Mouse (Mus musculus) frontal cortex, postnatal 10 days (tissue): Measurements from ENCODE around the gene Tmem236.
"Not testable (repeated sequence)": the region's sequence is repeated elsewhere in the genome, so short reads cannot be mapped to it uniquely, and the experiment has no call there.

Experiments used
- DNase-seq, 2 experiments: peaks; one replicate each; pipeline ENCODE4 v3.0.0; 2022; ENCODE audit warnings: low spot score in 2 of 2, mixed read lengths in 1 of 2

The Tmem236 gene

DNA sequence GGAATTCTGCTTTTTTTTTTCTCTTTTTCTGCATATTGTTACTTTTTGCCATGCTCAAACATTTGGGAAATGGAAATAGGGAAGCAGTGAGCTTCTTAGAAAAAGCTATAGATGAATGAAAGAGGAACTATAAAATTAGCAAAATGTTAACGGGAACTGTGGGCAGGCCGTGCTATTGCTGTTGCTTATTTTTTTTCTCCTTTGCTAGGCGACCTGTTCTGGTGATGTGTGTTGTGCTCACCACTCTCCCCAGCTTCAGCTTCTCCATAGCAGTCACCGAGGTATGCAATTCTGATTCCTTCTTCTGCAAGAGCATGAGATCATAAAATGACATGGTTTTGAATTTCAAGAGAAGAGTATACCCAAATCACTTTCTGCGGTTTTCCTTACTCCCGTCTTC, 17.7 kb downstream of the Tmem236 start:
- DNase-seq: no peak

DNA sequence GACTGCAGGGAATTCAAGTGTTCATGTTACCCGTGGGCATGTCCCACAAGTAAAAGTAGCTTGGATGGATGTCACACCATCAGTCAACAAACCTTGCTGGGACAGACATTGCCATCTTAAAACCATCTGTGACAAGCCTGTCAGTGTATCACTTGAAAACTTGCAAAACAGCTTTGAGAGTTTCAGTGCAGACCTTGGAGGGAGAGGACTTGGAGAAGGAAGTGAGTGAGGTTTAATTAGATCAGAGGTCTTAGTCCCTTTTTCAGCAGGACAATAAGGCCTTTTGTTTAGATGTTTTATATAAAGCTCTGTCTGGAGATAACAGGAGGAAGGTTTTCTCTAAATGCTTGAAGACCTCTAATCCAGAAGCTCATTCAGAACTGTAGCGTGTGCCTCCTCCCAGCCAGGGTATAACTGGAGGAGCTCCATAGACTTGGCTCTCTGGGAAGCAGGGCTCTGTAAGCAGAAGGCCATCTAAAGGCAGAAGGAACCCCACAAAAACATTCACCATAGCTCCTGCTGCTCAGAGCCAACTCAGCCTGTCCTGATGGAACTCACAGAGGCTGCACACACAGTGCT, 24.1 kb downstream of the Tmem236 start:
- DNase-seq: not testable (repeated sequence)

DNA sequence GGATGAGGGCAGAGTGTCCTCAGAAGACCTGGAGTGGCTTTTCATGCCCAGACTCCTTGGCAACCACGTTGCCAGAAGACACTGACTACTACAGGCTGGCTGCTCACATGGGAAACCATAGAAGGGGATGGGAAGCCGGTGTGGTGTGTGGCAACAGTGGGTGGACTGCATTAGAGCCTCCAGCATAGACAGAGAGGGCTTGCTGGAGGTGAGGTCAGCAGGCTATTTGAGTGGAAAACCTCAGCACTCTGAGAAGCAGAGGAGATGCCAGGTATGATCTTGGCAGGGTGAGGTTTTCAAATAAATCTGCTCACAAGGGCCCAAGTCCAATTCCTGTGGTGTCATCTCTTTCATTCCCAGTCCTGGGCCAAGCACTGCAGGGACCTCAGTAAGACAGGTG, 25.3 kb downstream of the Tmem236 start:
- peak; percentile 7 to 29 for DNase-seq

DNA sequence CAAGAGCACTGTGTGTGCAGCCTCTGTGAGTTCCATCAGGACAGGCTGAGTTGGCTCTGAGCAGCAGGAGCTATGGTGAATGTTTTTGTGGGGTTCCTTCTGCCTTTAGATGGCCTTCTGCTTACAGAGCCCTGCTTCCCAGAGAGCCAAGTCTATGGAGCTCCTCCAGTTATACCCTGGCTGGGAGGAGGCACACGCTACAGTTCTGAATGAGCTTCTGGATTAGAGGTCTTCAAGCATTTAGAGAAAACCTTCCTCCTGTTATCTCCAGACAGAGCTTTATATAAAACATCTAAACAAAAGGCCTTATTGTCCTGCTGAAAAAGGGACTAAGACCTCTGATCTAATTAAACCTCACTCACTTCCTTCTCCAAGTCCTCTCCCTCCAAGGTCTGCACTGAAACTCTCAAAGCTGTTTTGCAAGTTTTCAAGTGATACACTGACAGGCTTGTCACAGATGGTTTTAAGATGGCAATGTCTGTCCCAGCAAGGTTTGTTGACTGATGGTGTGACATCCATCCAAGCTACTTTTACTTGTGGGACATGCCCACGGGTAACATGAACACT, 26.6 kb downstream of the Tmem236 start:
- DNase-seq: not testable (repeated sequence)

DNA sequence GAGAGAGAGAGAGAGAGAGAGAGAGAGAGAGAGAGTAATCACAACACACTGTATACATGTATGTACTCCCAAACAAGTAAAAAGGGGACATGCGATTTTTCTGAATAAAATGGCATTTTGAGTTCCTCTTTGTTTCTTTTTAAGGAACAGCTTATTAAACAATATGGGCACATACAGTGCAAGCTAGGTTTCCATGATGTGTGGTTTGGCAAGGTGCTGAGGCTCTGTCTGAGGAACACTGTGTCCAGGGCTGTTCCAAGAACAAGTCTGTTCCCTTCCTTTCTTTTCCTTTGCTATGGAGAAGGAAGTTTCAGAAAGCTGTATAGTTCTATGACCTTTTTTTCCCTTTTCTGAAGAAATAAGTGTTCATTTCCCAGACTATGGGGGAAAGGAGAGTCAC, 30.0 kb downstream of the Tmem236 start:
- DNase-seq: no peak

DNA sequence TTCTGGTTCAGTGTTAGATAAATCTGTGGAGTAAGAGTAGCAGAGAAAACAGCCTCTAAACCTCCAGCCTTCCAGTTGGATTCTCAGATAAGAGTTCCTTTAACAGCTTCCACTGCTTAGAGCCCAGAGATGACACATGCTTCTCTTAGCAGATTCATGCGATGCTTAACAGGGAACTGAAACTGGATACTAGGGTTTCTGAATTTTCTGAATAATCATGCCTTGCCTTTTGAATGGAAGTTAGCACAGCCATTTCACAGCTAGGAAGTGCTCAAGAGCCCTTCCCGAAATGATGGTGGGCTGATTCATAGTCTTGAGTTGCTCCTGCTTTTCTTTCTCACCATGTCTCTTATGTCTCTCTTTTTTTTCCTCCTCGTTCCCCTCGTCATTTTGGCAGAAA, 32.5 kb downstream of the Tmem236 start:
- DNase-seq: no peak

DNA sequence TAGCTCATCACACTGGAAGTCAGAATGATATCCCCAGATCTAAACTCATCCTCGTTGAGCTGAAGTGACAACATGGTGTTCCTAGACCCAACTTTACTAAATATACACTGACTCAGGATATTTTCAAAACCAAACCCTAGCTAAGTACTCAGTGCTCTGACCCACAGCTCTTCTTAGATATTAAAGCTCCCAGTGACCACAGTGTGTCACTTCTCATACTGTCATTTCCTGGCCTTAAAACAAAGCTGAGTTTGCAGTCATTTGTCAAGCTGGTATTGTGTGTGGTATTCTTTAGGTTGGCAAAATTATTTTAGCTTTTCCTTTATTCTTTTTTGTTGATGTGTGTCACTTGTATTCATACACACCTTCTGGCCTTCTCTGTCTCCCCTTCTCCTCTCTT, 36.4 kb downstream of the Tmem236 start:
- no peak for DNase-seq

DNA sequence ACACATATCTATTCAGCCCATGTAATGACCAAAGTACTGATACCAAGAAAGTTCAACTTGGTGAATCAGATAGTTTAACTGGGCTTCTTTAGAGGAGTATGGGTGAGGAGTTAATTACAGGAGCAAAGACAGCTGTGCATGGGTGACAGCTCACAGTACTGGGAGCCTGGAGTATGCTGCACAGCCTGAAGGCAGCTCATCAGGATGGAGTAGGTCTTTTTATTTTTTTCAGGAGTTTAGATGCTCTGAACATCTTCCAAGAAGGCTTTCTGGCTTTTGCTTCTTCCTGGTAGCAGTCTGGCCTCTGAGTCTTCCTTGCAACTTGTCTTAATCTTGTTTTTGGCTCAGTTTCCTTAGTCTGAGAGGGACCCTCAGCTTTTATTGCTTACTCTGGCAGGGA, 37.3 kb downstream of the Tmem236 start:
- DNase-seq: no peak

DNA sequence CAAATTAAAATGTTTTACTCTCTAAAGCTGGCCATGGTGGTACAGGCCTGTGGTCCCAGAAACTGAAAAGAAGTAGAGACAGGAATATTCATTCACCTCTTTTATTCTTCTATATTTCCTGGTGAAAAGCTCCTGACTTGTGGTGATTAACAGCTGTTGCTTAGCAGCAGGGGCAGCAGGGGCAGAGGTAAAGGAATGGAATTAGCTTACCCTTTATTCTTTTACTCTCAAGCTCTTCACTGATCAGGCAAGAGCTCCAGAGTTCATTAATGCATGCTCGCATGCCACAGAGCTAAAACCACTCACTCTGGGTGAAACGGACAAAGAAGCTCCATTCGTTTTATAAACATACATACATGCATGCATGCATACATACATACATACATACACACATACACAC, 40.4 kb downstream of the Tmem236 start:
- no peak for DNase-seq

DNA sequence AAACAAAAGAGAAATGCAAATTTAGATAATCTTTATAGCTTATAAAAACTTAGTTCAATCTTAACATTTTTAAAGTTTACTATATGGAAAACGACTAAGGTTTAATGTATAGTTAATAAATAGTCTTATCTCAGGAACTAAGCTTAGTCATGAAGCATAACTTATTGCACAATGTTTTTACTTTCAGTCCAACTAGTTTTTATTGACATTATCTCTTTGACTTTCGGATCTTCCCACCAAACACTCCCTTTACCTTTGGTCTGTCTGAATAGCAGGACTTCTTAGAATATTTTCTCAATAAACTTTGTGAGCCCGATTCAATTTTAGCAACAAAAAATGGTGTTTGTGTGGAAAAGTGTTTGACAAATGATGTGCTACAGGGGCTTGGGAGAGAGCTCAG, 42.3 kb downstream of the Tmem236 start:
- no peak for DNase-seq

DNA sequence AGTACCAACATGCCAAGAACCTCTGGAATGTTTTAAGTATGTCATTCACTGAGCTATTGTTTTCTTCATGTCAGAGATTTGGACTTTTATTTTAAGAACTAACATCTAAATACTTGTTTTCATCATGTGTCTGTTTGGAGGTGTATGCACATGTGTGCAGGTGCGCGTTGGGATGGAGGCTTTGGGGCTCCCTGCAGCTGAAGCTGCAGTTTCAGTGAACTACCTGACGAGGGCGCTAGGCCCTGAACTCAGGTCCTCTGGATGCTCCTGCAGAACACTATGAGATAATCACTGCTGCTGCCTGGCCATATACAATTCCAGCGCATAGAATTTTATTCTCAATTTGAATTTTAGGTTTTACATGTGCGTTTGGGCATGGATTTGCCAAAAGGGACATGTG, 43.8 kb downstream of the Tmem236 start:
- no peak for DNase-seq

DNA sequence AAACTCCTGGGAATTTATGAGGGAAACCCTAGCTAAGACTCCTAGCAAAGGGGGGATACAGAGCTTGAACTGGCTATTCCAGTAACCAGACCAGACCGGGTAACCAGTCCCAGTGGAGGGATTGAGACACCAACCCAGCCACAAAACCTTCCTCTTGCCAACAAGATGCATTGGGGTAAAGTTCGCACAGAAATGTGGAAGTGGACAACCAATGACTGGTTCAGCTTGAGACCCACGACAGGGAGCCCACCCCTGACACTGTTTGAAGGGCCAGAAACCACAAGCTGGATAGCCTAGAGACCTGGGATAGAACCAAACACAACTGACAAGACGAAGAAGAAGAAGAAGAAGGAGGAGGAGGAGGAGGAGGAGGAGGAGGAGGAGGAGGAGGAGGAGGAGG, 50.1 kb downstream of the Tmem236 start:
- no peak for DNase-seq

DNA sequence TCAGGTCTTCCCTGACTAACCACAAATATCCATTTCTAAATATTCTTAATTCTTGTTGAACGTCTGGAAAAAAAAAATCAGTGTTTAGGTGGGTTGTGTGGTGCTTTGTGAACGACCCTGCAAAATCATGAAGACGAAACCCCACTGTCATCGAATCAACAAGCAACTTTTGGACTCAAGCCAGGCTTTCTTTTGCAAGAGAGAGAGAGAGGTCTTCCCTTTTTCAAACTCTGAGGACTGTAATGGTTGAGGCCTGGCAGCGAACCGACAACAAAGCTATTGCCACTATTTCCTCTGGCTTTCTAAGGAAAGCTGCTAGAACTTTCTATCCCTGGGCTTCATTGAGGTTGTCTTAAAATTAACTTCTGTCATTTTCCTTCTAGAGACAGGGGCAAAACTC, 54.2 kb downstream of the Tmem236 start:
- DNase-seq: no peak

DNA sequence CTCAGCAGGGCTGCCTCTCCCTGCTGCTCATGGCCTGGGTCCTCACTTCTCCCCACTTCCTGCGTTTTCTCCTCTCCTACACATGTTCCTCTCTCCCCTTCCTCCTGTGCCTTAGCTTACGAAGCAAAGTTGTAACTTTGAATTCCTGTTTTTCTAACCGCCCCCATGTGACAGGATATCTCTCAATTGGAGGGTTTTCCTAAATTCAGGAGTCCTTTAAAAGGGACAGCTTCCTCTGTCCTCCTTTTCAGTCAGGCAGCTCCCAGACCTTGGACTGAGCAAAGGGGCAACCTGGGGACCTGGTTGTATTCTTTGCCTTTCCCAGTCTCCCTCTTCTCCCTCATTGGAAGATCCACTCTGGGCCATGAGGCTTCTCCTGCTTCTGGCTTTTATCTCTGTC, 54.8 kb downstream of the Tmem236 start, which contains the start of gene Mrc1:
Mrc1 (plus strand) TSS at position 244 of the 400 bp plus-strand sequence.
- DNase-seq: no peak

DNA sequence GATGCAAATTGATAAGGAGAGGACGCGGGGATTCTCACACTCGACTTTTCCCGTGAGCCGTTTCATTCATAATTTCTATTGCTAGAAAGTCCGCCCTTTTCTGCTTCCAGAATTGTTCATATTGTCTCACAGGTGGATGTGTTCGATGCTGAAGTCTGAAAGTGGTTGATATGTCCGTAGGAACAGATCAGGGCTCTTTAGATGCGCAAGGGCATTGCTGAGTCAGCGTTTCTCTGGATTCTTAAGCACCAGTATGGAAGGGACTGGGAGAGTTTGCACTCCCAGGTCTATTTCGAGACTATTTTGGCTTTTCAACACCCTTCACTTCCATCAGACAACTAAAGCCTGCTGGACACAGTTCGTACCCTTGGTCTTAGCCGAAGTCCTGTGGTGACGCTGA, 55.7 kb downstream of the Tmem236 start:
- DNase-seq: no peak

DNA sequence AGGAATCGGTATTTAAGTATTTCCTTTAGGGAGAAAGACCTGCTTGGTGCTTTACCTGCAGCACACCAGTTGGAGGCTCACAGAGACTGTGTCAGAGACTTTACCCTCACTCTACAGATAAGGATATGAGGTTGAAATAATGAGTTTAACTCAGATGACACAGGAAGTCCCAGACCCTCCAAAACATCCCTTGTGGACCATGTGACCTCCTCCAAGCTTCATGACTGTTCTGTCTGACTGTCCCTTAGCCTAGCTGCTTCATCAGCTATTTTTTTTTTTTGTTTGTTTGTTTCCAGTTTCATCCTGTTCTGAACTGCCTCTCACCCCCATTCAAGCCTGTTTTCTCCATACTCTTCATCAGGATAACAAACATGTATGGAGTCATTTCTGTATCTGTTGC, 58.6 kb downstream of the Tmem236 start:
- DNase-seq: no peak

DNA sequence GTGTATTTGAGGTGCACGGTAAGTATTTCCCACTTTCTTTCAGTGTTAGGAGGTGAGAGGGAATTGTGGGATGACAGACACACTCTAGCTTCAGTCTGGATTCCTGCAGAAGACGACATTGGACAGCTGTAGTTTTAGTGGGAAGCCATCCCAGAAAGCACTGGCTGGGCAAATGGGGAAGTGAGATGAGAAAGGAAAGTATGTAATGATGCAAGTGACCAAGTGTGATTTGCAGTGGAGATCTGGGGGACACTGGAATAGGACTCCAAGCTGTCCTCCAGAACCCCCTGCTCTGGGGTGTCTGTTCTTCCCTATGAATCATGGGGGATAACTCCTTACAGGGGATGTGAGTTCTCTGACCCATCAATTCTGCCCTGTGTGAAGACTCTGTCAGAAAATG, 59.7 kb downstream of the Tmem236 start:
- DNase-seq: no peak

DNA sequence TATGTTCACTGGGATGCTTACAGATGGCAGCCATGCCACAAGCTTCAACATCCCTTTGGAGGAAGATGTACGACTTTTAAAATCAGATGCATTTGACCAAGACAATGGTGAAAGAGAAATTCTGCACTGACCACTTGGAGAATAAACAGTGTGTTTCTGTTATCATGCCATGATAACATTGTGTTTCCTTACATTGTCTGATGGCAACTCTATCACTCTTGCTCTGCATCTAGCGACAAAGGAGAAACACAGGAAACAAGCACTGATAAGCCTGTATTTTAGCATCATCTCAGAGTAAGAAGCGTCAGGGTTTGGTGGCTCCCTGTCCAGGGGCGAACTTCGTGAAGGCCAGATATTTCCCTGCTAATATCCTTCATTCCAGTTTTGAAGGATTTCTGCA, 61.0 kb downstream of the Tmem236 start:
- DNase-seq: no peak

DNA sequence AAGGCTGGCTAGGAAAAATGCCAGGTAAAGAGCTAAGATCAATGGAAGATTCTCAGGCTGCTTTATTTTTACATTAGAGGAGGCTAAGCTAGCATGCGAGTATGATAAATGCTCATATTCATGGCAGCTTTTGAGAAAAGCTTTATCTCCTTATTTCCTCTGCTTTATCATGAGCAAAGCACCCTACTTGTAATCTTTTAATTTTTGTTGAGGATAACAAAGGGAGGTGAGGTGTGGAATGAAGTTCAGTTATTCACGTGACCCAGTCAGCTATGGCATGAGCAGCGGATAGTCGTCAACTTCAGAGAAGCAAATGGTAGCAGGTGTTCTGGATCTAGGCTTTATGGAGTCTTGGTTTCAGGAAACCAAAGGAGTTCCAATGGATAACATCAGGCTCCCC, 62.6 kb downstream of the Tmem236 start:
- DNase-seq: no peak

DNA sequence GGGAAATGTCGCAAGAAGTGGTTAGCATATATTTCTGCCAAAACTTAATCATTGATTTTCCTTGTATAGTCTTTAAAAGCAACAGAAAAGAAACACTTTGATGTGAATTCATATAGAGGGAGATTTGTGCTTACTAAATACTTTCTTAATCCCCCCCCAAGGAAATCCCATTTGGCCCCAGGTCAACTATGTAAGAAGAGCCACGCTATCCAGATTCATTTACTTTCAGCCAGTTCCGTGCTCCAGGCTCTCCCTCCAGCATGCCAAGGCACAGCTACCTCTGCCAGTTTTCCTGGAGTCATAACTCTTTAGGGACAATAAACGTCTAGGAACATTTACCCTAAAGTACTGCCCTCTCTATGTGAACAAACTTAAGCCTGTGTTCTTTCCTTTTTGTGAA, 63.4 kb downstream of the Tmem236 start:
- DNase-seq: no peak

DNA sequence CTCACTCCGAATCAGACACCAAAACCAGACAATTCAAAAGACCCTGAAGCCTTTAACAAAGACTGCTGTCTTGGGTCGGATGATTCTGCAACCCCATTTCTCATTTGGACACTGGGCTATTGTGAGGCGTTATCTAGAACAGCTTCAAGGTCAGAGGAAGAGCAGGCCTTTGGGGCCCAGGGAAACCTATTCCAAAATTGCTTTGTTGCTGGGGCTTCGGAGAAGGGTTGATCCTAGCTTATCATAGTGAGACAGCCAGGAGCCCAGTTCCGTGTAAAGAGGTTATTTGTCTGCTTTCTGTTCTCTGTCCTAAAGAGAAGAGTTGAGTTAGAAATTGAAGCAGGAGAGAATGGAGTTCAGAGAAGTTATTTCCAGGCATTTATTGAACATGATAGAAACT, 64.8 kb downstream of the Tmem236 start:
- no peak for DNase-seq

DNA sequence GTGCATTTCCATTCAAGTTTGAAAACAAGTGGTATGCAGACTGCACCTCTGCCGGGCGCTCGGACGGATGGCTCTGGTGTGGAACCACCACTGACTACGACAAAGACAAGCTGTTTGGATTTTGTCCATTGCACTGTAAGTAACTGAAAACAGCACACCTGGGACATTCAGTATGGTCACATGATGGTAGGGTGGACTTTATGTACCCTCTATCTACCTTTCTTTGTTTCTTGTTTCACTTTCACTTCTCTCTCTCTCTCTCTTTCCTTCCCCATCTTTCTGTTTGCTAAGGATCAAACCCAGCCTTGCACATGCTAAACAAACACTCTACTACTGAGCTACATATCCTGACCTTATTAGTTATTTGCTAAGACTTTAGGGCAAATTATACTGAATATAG, 69.8 kb downstream of the Tmem236 start:
- DNase-seq: no peak

DNA sequence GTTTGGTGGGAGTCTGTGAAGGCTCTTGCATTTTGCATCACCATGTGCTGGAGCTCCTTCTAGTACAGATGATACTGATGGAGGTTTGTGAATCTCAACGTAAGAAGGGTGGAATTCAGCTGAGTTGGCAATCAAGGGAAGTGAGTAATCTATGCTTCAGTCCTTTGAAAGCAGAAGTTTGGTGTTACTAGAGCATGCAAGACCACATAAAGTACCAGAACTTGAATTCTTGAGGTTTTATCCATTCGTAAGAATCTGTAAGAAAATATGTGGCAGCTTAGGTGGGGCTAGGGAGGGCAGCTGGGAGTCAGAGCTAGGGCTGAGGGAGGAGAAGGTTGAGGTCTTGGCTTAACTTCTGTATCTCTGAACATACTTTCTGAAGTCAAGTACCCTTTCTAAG, 70.3 kb downstream of the Tmem236 start:
- no peak for DNase-seq
